Mouse (Mus musculus): ENCODE results near the gene Agtrap.

GRCm38 (mm10) chr4:148040933-148041610, 46.8 kb downstream of the Agtrap start:
- TF ChIP-seq FLI1 (IDR thresholded peaks at IDR 0.05; ENCODE audit: low read length) (no peak), GATA1 (IDR thresholded peaks at IDR 0.05; ENCODE audit: borderline replicate concordance, low read length) (no peak)
